Mouse (Mus musculus) effector memory CD4-positive, alpha-beta T cell, adult 5 months (primary cell): Measurements from ENCODE around the gene Gm3149. TPM values are rescaled to one million over a fixed set of nuclear protein-coding genes. Genes with fewer than 3 reads are reported as not detected.

Experiments used
- polyA plus RNA-seq: library from polyadenylated mRNA; unstranded; fragments of 100-300 nt; shearing (Covaris generic); gene quantifications from one replicate; pipeline ENCODE4 v1.2.1, GENCODE M21; 2017

Gm3149 gene
- not detected for polyA plus RNA-seq

DNA sequence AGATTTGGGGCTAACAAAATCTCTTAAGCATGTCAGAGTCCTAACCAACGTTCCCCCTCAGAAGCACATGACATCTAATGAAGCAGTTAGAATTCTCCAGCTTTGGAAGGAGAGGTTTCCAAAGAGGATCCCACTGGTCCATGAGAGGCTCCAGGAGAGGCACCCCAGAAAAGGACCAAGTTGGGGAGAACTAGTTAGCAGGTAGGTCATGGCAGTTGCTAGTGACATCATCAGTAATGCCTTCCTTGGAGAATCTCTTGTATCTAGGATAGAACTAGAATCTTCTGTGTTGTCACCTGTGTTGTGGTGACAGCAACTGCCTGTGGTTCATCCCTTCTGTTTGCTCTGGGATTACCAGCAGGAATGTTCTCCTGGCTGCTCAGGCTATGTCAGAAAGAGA is at the start of gene Gm3149:
Gene Gm3149, plus strand, starts transcription at position 301 of the 400 bp plus-strand sequence.

DNA sequence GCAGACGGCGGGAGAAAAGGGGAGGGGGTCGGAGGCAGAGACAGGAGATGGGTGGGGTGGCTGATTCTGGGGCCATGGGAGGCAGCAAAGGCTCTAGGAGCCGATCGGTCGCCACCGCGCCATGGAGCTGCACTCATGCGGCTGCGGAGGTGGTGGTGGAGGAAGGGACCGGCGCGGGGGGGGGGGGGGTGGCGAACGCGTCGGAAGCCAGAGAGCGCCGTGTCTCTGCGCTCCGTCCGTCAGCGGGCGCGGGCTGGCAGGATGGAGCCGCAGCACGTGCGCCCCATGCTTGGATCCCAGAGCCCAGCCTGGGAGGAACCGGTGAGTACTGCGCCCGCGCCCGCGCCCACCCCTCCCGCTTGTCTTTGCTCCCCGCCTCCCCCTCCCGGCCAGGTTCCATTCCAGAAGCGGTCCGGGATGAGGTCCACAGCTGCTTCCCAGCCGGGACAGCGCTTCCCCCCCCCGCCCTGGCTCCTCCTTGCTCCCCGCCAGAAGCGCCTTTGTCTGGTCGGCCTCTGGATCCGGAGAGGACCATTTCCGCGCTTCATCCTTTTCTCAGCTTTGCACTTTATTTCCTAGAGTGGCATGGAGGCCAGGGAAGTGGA is 17.5 kb downstream of the Gm3149 start, which contains the start of gene 2610042L04Rik:
Gene 2610042L04Rik, plus strand, starts transcription at position 288 of the 605 bp plus-strand sequence.

Other genes with a start within 250 kb of the Gm3149 start
- gene Gm3115, start 233.2 kb upstream of the Gm3149 start, polyA plus RNA-seq: not detected
- not detected for gene Gm8108, start 206.8 kb upstream of the Gm3149 start, polyA plus RNA-seq
- not detected for gene Gm3127, start 152.3 kb upstream of the Gm3149 start, polyA plus RNA-seq
- 0.30 TPM for gene Gm2974, start 134.7 kb upstream of the Gm3149 start, polyA plus RNA-seq
- gene Gm3138, start 67.7 kb upstream of the Gm3149 start, polyA plus RNA-seq: not detected
- gene 2610042L04Rik, start 17.5 kb downstream of the Gm3149 start, polyA plus RNA-seq: not detected
- not detected for gene Gm3159, start 80.2 kb downstream of the Gm3149 start, polyA plus RNA-seq
- not detected for gene Gm3164, start 98.2 kb downstream of the Gm3149 start, polyA plus RNA-seq
- gene Gm3173, start 113.7 kb downstream of the Gm3149 start, polyA plus RNA-seq: not detected
- gene Gm3182, start 164.5 kb downstream of the Gm3149 start, polyA plus RNA-seq: not detected
- not detected for gene Gm3047, start 238.1 kb downstream of the Gm3149 start, polyA plus RNA-seq